Mouse (Mus musculus): ENCODE results near the gene Fstl4. TPM values are rescaled to one million over a fixed set of nuclear protein-coding genes. Genes with fewer than 3 reads are reported as not detected.
"Not testable (repeated sequence)": the region's sequence is repeated elsewhere in the genome, so short reads cannot be mapped to it uniquely, and the experiment has no call there.

The Fstl4 gene
- total and polyA plus RNA-seq, 2 experiments = under 0.01 TPM; not detected in 1

- H3K9ac ChIP-seq (ENCODE audit: low read depth, low read length) = no peak overlapping the region
- H3K36me3 ChIP-seq (ENCODE audit: control insufficient read depth, insufficient read depth, low read length) = no peaks in the 10 kb centered on the region
- WGBS = 64% methylated on average over 9 of the region's 9 CpGs
- no peak overlapping the region for H3K27ac ChIP-seq (replicated peaks; ENCODE audit: insufficient read depth, low read depth, low read length)
- no peaks in the 10 kb centered on the region for H3K79me2 ChIP-seq (ENCODE audit: control insufficient read depth, insufficient read depth, low read length)
- TF ChIP-seq CTCF (IDR thresholded peaks at IDR 0.05; ENCODE audit: low read depth, low read length) (no peak), POLR2A (IDR thresholded peaks at IDR 0.05; ENCODE audit: extremely low read depth, insufficient read depth, low read length) (no peak)
- no peak for DNase-seq (ENCODE audit: extremely low read depth, low read depth, low spot score)
- no peaks in the 10 kb centered on the region for H3K27me3 ChIP-seq (ENCODE audit: control insufficient read depth, insufficient read depth, low read length)
- H3K4me3 ChIP-seq (ENCODE audit: insufficient read depth, low read depth, low read length) = no peak overlapping the region
- no peaks in the 10 kb centered on the region for H3K4me1 ChIP-seq (ENCODE audit: control insufficient read depth, insufficient read depth, low read length)
These were observed 321.6 kb downstream of the Fstl4 start for GRCm38 (mm10) chr11:53085858-53086565.

- H3K4me1 ChIP-seq (ENCODE audit: control insufficient read depth, insufficient read depth, low read length); H3K79me2 ChIP-seq (ENCODE audit: control insufficient read depth, insufficient read depth, low read length); H3K36me3 ChIP-seq (ENCODE audit: control insufficient read depth, insufficient read depth, low read length); H3K27me3 ChIP-seq (ENCODE audit: control insufficient read depth, insufficient read depth, low read length); H3K27ac ChIP-seq (replicated peaks; ENCODE audit: insufficient read depth, low read depth, low read length); H3K4me3 ChIP-seq (ENCODE audit: insufficient read depth, low read depth, low read length); DNase-seq (ENCODE audit: extremely low read depth, low read depth, low spot score); H3K9ac ChIP-seq (ENCODE audit: low read depth, low read length): not testable (repeated sequence)
- 72% methylated on average over 3 of the region's 3 CpGs for WGBS
These were observed 323.5 kb downstream of the Fstl4 start for GRCm38 (mm10) chr11:53087896-53088295.

GRCm38 (mm10) chr11:53091596-53091995 lies 327.2 kb downstream of the Fstl4 start:
- no peaks in the 10 kb centered on the region for H3K4me1 ChIP-seq (ENCODE audit: control insufficient read depth, insufficient read depth, low read length)
- WGBS = 62% methylated on average over 5 of the region's 5 CpGs
- H3K9ac ChIP-seq (ENCODE audit: low read depth, low read length) = no peak overlapping the region
- H3K36me3 ChIP-seq (ENCODE audit: control insufficient read depth, insufficient read depth, low read length) = no peaks in the 10 kb centered on the region
- no peaks in the 10 kb centered on the region for H3K27me3 ChIP-seq (ENCODE audit: control insufficient read depth, insufficient read depth, low read length)
- H3K79me2 ChIP-seq (ENCODE audit: control insufficient read depth, insufficient read depth, low read length) = no peaks in the 10 kb centered on the region
- H3K27ac ChIP-seq (replicated peaks; ENCODE audit: insufficient read depth, low read depth, low read length) = no peak overlapping the region
- H3K4me3 ChIP-seq (ENCODE audit: insufficient read depth, low read depth, low read length) = no peak overlapping the region
- TF ChIP-seq POLR2A (IDR thresholded peaks at IDR 0.05; ENCODE audit: extremely low read depth, insufficient read depth, low read length) (no peak), CTCF (IDR thresholded peaks at IDR 0.05; ENCODE audit: low read depth, low read length) (no peak)
- DNase-seq (ENCODE audit: extremely low read depth, low read depth, low spot score) = no peak

- Histone ChIP-seq H3K9ac (ENCODE audit: low read depth, low read length) (no peak overlapping the region), H3K4me1 (ENCODE audit: control insufficient read depth, insufficient read depth, low read length) (no peaks in the 10 kb centered on the region), H3K79me2 (ENCODE audit: control insufficient read depth, insufficient read depth, low read length) (no peaks in the 10 kb centered on the region), H3K4me3 (ENCODE audit: insufficient read depth, low read depth, low read length) (no peak overlapping the region), H3K27ac (replicated peaks; ENCODE audit: insufficient read depth, low read depth, low read length) (no peak overlapping the region), H3K36me3 (ENCODE audit: control insufficient read depth, insufficient read depth, low read length) (no peaks in the 10 kb centered on the region), H3K27me3 (ENCODE audit: control insufficient read depth, insufficient read depth, low read length) (no peaks in the 10 kb centered on the region)
- WGBS = 80% methylated on average over 9 of the region's 9 CpGs
- no peak for DNase-seq (ENCODE audit: extremely low read depth, low read depth, low spot score)
- TF ChIP-seq POLR2A (IDR thresholded peaks at IDR 0.05; ENCODE audit: extremely low read depth, insufficient read depth, low read length) (no peak), CTCF (IDR thresholded peaks at IDR 0.05; ENCODE audit: low read depth, low read length) (no peak)
These were observed 332.4 kb downstream of the Fstl4 start for GRCm38 (mm10) chr11:53096871-53097270.

- Histone ChIP-seq H3K4me1 (ENCODE audit: control insufficient read depth, insufficient read depth, low read length) (no peaks in the 10 kb centered on the region), H3K27ac (replicated peaks; ENCODE audit: insufficient read depth, low read depth, low read length) (no peak overlapping the region), H3K27me3 (ENCODE audit: control insufficient read depth, insufficient read depth, low read length) (no peaks in the 10 kb centered on the region), H3K9ac (ENCODE audit: low read depth, low read length) (no peak overlapping the region), H3K4me3 (ENCODE audit: insufficient read depth, low read depth, low read length) (no peak overlapping the region), H3K79me2 (ENCODE audit: control insufficient read depth, insufficient read depth, low read length) (no peaks in the 10 kb centered on the region), H3K36me3 (ENCODE audit: control insufficient read depth, insufficient read depth, low read length) (no peaks in the 10 kb centered on the region)
- WGBS = 78% methylated on average over 8 of the region's 8 CpGs
- no peak for DNase-seq (ENCODE audit: extremely low read depth, low read depth, low spot score)
- TF ChIP-seq POLR2A (IDR thresholded peaks at IDR 0.05; ENCODE audit: extremely low read depth, insufficient read depth, low read length) = no peak
- no peak for TF ChIP-seq CTCF (IDR thresholded peaks at IDR 0.05; ENCODE audit: low read depth, low read length)
These were observed 332.9 kb downstream of the Fstl4 start for GRCm38 (mm10) chr11:53097331-53097730.

GRCm38 (mm10) chr11:53097870-53098269 lies 333.4 kb downstream of the Fstl4 start:
- Histone ChIP-seq H3K36me3 (ENCODE audit: control insufficient read depth, insufficient read depth, low read length) (no peaks in the 10 kb centered on the region), H3K27me3 (ENCODE audit: control insufficient read depth, insufficient read depth, low read length) (no peaks in the 10 kb centered on the region), H3K4me1 (ENCODE audit: control insufficient read depth, insufficient read depth, low read length) (no peaks in the 10 kb centered on the region), H3K9ac (ENCODE audit: low read depth, low read length) (no peak overlapping the region), H3K4me3 (ENCODE audit: insufficient read depth, low read depth, low read length) (no peak overlapping the region), H3K79me2 (ENCODE audit: control insufficient read depth, insufficient read depth, low read length) (no peaks in the 10 kb centered on the region), H3K27ac (replicated peaks; ENCODE audit: insufficient read depth, low read depth, low read length) (no peak overlapping the region)
- no peak for DNase-seq (ENCODE audit: extremely low read depth, low read depth, low spot score)
- TF ChIP-seq CTCF (IDR thresholded peaks at IDR 0.05; ENCODE audit: low read depth, low read length) (no peak), POLR2A (IDR thresholded peaks at IDR 0.05; ENCODE audit: extremely low read depth, insufficient read depth, low read length) (no peak)
- WGBS = 94% methylated on average over 6 of the region's 6 CpGs

Measured in liver, adult 2 months (tissue).